Mouse (Mus musculus): ENCODE data around the gene Rap1gds1. TPM values are rescaled to one million over a fixed set of nuclear protein-coding genes. Genes with fewer than 3 reads are reported as not detected.

Gene Rap1gds1
- polyA plus RNA-seq, 1 experiment from 2014 or later: 69.7 TPM

DNA sequence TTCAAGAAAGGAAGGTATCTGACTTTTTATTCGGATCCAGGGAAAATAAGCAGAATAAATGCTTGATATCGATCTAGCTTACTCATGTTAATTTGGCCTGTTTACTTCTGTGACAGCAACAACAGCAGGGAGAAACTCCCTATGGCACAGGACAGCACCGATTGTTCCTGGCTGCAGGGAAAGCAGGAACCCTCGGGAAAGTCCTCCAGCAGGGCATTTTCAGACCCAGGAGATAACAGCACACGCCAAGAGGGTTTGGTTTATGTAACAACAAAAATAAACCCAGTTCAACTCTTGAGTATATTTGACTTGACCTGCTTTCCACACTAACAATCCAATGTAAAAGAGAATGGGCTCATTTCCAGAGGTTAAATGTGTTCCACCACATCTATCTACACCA lies 81.5 kb downstream of the Rap1gds1 start:
- no peak overlapping the region for H3K9ac ChIP-seq (replicated peaks; ENCODE audit: low read length)
- H3K4me3 ChIP-seq (replicated peaks; ENCODE audit: low read depth, low read length): no peak overlapping the region
- 0 out of 2 replicates have a peak, but pooled peaks cover 4% of the 10 kb centered on the region for H3K4me1 ChIP-seq (ENCODE audit: control insufficient read depth, insufficient read depth, low read length)
- WGBS: 74% methylated on average over 5 of the region's 5 CpGs
- DNase-seq (no peak), ATAC-seq (ENCODE audit: low FRiP score, low TSS enrichment) (no peak)
- no peaks in the 10 kb centered on the region for H3K9me3 ChIP-seq (ENCODE audit: control insufficient read depth, low read length)
- no peaks in the 10 kb centered on the region for H3K36me3 ChIP-seq (ENCODE audit: control insufficient read depth, insufficient read depth, low read length)
- H3K4me2 ChIP-seq (ENCODE audit: low read length): no peak overlapping the region
- no peaks in the 10 kb centered on the region for H3K27me3 ChIP-seq (ENCODE audit: control insufficient read depth, insufficient read depth, low read length)
- no peak overlapping the region for H3K27ac ChIP-seq (replicated peaks; ENCODE audit: low read depth, low read length)

DNA sequence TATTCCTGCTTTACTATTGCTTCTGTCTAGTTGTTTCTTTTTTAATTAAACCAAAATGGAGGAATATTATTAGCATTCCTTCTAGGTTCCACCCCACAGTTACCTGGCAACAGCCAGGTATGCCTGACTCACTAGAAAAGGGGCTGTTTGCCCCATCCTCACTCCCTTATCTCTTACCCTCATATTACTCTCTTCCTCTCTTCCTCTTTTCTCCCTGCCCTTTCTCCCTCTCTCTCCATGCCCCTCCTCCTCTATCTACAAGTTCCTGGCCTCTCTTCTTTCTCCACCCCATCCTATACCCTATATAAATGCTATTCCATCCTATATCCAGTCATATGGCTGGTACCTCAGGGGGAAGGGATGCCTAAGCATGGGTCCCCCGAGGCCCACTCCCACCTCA lies 83.6 kb downstream of the Rap1gds1 start:
- Histone ChIP-seq H3K4me1 (ENCODE audit: control insufficient read depth, insufficient read depth, low read length) (0 out of 2 replicates have a peak, but pooled peaks cover 4% of the 10 kb centered on the region), H3K9me3 (ENCODE audit: control insufficient read depth, low read length) (0 out of 2 replicates have a peak, but pooled peaks cover 5% of the 10 kb centered on the region), H3K27me3 (ENCODE audit: control insufficient read depth, insufficient read depth, low read length) (no peaks in the 10 kb centered on the region), H3K27ac (replicated peaks; ENCODE audit: low read depth, low read length) (no peak overlapping the region), H3K4me2 (ENCODE audit: low read length) (no peak overlapping the region), H3K9ac (replicated peaks; ENCODE audit: low read length) (no peak overlapping the region), H3K4me3 (replicated peaks; ENCODE audit: low read depth, low read length) (no peak overlapping the region), H3K36me3 (ENCODE audit: control insufficient read depth, insufficient read depth, low read length) (no peaks in the 10 kb centered on the region)
- WGBS: 100% methylated on average over 1 of the region's 1 CpGs
- ATAC-seq (ENCODE audit: low FRiP score, low TSS enrichment) (no peak), DNase-seq (no peak)

DNA sequence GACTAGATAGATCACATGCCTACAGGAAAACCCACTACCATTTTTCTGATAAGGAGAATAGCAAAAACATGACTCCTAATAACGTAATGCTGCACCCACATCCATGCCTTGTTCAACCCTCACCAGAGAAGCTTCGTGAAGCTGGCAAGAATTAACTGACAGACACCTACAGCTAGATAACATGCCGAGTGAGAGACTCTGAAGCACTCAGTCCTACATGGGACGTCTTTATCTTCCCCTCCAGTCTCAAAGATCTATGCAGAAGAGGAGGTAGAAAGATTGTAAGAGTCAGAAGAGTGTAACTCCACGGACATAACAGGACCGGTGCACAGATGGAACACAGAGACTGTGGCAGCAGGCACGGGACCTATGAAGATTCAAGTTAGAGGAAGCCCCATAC lies 85.9 kb downstream of the Rap1gds1 start:
- H3K4me2 ChIP-seq (ENCODE audit: low read length): no peak overlapping the region
- DNase-seq (no peak), ATAC-seq (ENCODE audit: low FRiP score, low TSS enrichment) (no peak)
- WGBS: 96% methylated on average over 7 of the region's 7 CpGs
- H3K36me3 ChIP-seq (ENCODE audit: control insufficient read depth, insufficient read depth, low read length): no peaks in the 10 kb centered on the region
- no peak overlapping the region for H3K4me3 ChIP-seq (replicated peaks; ENCODE audit: low read depth, low read length)
- 0 out of 2 replicates have a peak, but pooled peaks cover 5% of the 10 kb centered on the region for H3K9me3 ChIP-seq (ENCODE audit: control insufficient read depth, low read length)
- H3K27me3 ChIP-seq (ENCODE audit: control insufficient read depth, insufficient read depth, low read length): no peaks in the 10 kb centered on the region
- H3K9ac ChIP-seq (replicated peaks; ENCODE audit: low read length): no peak overlapping the region
- 0 out of 2 replicates have a peak, but pooled peaks cover 4% of the 10 kb centered on the region for H3K4me1 ChIP-seq (ENCODE audit: control insufficient read depth, insufficient read depth, low read length)
- no peak overlapping the region for H3K27ac ChIP-seq (replicated peaks; ENCODE audit: low read depth, low read length)

DNA sequence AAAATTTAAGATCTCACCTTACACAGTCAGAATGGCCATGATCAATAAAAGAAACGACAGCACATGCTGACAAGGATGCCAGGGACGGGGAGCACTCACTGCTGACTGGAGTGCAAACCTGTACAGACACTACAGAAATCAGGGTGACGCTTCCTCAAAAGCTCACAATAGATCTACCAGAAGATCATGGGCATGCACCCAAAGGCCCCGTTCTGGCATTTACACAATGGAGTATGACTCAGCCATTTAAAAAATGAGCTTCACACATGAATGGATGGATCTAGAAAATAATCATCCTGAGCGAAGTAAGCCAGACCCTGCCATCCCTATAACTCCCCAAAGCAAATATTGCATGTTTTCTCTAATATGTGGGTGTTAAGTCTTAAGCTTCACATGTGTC lies 87.0 kb downstream of the Rap1gds1 start:
- Histone ChIP-seq H3K27me3 (ENCODE audit: control insufficient read depth, insufficient read depth, low read length) (no peaks in the 10 kb centered on the region), H3K9ac (replicated peaks; ENCODE audit: low read length) (no peak overlapping the region), H3K36me3 (ENCODE audit: control insufficient read depth, insufficient read depth, low read length) (no peaks in the 10 kb centered on the region), H3K4me3 (replicated peaks; ENCODE audit: low read depth, low read length) (no peak overlapping the region), H3K27ac (replicated peaks; ENCODE audit: low read depth, low read length) (no peak overlapping the region), H3K9me3 (ENCODE audit: control insufficient read depth, low read length) (0 out of 2 replicates have a peak, but pooled peaks cover 5% of the 10 kb centered on the region), H3K4me2 (ENCODE audit: low read length) (no peak overlapping the region), H3K4me1 (ENCODE audit: control insufficient read depth, insufficient read depth, low read length) (no peaks in the 10 kb centered on the region)
- DNase-seq (no peak), ATAC-seq (ENCODE audit: low FRiP score, low TSS enrichment) (no peak)
- WGBS: 97% methylated on average over 5 of the region's 5 CpGs

DNA sequence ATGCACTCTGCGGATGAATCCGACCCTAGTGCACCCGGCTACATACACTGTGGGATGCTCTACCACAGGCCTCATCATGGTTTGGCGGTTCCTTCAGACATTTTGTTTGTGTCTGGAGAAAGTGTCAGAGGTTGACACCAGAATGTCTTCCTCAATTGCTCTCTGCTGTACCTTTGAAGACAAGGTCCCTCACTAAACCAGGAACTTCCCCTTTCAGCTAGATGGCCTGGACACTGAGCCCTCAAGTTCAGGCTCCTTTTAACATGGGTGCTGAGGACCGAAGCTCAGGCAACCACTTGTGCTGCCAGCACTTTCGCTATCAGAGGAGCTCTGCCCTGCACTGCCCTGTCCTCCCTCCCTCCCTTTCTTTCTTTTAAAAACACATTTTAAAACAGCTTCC lies 92.8 kb downstream of the Rap1gds1 start:
- WGBS: 92% methylated on average over 6 of the region's 6 CpGs
- H3K36me3 ChIP-seq (ENCODE audit: control insufficient read depth, insufficient read depth, low read length): no peaks in the 10 kb centered on the region
- no peak overlapping the region for H3K9ac ChIP-seq (replicated peaks; ENCODE audit: low read length)
- H3K4me3 ChIP-seq (replicated peaks; ENCODE audit: low read depth, low read length): no peak overlapping the region
- DNase-seq: no peak
- no peaks in the 10 kb centered on the region for H3K27me3 ChIP-seq (ENCODE audit: control insufficient read depth, insufficient read depth, low read length)
- H3K27ac ChIP-seq (replicated peaks; ENCODE audit: low read depth, low read length): no peak overlapping the region
- no peaks in the 10 kb centered on the region for H3K4me1 ChIP-seq (ENCODE audit: control insufficient read depth, insufficient read depth, low read length)
- H3K9me3 ChIP-seq (ENCODE audit: control insufficient read depth, low read length): 0 out of 2 replicates have a peak, but pooled peaks cover 2% of the 10 kb centered on the region
- H3K4me2 ChIP-seq (ENCODE audit: low read length): no peak overlapping the region
- ATAC-seq (ENCODE audit: low FRiP score, low TSS enrichment): no peak

DNA sequence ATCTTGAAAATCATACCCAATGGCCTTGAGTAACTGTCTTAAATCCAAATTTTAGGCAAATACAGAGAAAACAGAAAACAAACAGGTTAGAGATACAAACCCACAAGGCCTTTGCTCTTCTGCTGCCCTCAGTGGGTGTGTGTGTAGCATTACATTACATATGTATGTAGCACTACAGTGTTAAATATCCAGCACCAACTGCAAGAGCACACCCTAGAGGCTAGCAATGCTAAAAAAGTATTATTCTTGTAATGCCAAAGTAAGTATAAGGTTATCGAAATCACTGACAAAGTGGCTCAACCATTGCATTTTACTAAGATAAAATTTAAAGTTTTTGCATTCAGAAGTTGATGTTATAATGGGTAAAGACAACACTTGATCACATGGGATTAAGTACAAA lies 97.6 kb downstream of the Rap1gds1 start:
- no peaks in the 10 kb centered on the region for H3K9me3 ChIP-seq (ENCODE audit: control insufficient read depth, low read length)
- H3K9ac ChIP-seq (replicated peaks; ENCODE audit: low read length): no peak overlapping the region
- H3K27me3 ChIP-seq (ENCODE audit: control insufficient read depth, insufficient read depth, low read length): no peaks in the 10 kb centered on the region
- ATAC-seq (ENCODE audit: low FRiP score, low TSS enrichment) (no peak), DNase-seq (no peak)
- H3K4me3 ChIP-seq (replicated peaks; ENCODE audit: low read depth, low read length): no peak overlapping the region
- H3K27ac ChIP-seq (replicated peaks; ENCODE audit: low read depth, low read length): no peak overlapping the region
- no peaks in the 10 kb centered on the region for H3K4me1 ChIP-seq (ENCODE audit: control insufficient read depth, insufficient read depth, low read length)
- WGBS: 91% methylated on average over 1 of the region's 1 CpGs
- H3K36me3 ChIP-seq (ENCODE audit: control insufficient read depth, insufficient read depth, low read length): no peaks in the 10 kb centered on the region
- H3K4me2 ChIP-seq (ENCODE audit: low read length): no peak overlapping the region

DNA sequence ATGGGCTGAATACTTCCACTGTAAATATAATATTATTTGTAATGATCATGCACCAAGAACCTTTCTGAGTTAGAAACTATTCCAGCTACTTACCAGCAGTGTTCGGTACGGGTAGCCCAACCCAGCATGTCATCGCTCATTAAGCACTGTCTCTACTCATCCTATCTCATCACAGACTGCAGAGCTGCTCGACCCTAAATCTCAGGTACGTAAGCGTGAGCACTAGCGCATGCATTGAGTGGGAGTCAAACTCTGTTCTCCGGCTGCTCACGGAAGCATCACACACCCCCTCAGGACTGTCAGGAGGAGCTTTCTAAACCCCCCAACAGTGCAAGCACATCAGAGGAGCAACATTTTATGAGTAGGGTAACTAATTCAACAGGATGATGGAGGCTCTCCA lies 107.4 kb downstream of the Rap1gds1 start:
- Histone ChIP-seq H3K9me3 (ENCODE audit: control insufficient read depth, low read length) (no peaks in the 10 kb centered on the region), H3K4me2 (ENCODE audit: low read length) (no peak overlapping the region), H3K9ac (replicated peaks; ENCODE audit: low read length) (no peak overlapping the region), H3K4me1 (ENCODE audit: control insufficient read depth, insufficient read depth, low read length) (no peaks in the 10 kb centered on the region), H3K36me3 (ENCODE audit: control insufficient read depth, insufficient read depth, low read length) (peaks cover 11% of the 10 kb centered on the region), H3K27ac (replicated peaks; ENCODE audit: low read depth, low read length) (no peak overlapping the region), H3K27me3 (ENCODE audit: control insufficient read depth, insufficient read depth, low read length) (no peaks in the 10 kb centered on the region), H3K4me3 (replicated peaks; ENCODE audit: low read depth, low read length) (no peak overlapping the region)
- no peak for ATAC-seq (ENCODE audit: low FRiP score, low TSS enrichment)
- no peak for DNase-seq
- 91% methylated on average over 9 of the region's 9 CpGs for WGBS

DNA sequence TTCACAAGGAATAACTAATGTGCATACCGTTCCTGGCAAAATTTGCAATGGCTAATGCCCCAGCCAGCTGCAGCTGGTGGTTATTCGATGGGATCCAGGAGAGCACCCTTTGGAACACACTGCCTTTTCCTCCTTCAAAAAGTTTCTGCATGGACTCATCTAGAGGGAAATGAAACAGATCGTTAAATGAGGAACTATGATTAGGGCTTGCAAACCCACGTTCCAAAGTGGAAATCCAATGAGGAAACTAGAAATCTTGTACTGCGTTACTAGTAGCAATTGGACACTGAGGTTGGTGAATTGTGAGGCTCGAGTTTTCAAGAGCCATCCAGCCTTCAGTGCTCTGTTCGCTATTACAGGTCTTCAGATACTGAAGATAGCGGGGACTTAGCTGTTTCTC lies 116.5 kb downstream of the Rap1gds1 start:
- DNase-seq (no peak), ATAC-seq (ENCODE audit: low FRiP score, low TSS enrichment) (no peak)
- 96% methylated on average over 8 of the region's 8 CpGs for WGBS
- H3K4me1 ChIP-seq (ENCODE audit: control insufficient read depth, insufficient read depth, low read length): no peaks in the 10 kb centered on the region
- peaks cover 45% of the 10 kb centered on the region for H3K36me3 ChIP-seq (ENCODE audit: control insufficient read depth, insufficient read depth, low read length)
- no peak overlapping the region for H3K4me2 ChIP-seq (ENCODE audit: low read length)
- no peaks in the 10 kb centered on the region for H3K9me3 ChIP-seq (ENCODE audit: control insufficient read depth, low read length)
- no peak overlapping the region for H3K9ac ChIP-seq (replicated peaks; ENCODE audit: low read length)
- no peak overlapping the region for H3K4me3 ChIP-seq (replicated peaks; ENCODE audit: low read depth, low read length)
- H3K27ac ChIP-seq (replicated peaks; ENCODE audit: low read depth, low read length): no peak overlapping the region
- H3K27me3 ChIP-seq (ENCODE audit: control insufficient read depth, insufficient read depth, low read length): no peaks in the 10 kb centered on the region

DNA sequence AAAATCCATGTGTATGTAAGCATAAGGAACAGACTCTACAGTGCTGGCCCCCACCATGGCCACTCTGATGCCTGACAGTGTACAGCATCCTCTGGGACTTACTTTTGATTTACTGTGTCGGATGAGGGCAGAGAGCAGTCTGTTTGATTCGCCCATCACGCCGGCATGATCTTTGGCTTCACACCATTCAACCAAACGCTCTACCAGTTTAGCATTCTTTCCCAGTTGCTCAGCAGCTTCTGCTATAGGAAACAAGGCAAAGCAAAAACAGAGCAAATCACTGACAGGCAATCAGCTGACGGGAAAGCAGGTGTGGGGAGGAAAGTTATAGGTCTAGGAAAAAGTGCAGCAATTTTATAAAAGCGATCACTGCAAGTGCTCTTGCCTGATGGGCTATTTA lies 119.8 kb downstream of the Rap1gds1 start:
- 89% methylated on average over 7 of the region's 7 CpGs for WGBS
- no peak overlapping the region for H3K27ac ChIP-seq (replicated peaks; ENCODE audit: low read depth, low read length)
- no peak overlapping the region for H3K4me2 ChIP-seq (ENCODE audit: low read length)
- peaks cover 34% of the 10 kb centered on the region for H3K36me3 ChIP-seq (ENCODE audit: control insufficient read depth, insufficient read depth, low read length)
- no peaks in the 10 kb centered on the region for H3K4me1 ChIP-seq (ENCODE audit: control insufficient read depth, insufficient read depth, low read length)
- no peak overlapping the region for H3K4me3 ChIP-seq (replicated peaks; ENCODE audit: low read depth, low read length)
- DNase-seq (no peak), ATAC-seq (ENCODE audit: low FRiP score, low TSS enrichment) (no peak)
- H3K9me3 ChIP-seq (ENCODE audit: control insufficient read depth, low read length): no peaks in the 10 kb centered on the region
- no peaks in the 10 kb centered on the region for H3K27me3 ChIP-seq (ENCODE audit: control insufficient read depth, insufficient read depth, low read length)
- no peak overlapping the region for H3K9ac ChIP-seq (replicated peaks; ENCODE audit: low read length)

Measured in midbrain, embryonic 14.5 days (tissue).